Mouse (Mus musculus): ENCODE measurements at regions not wholly inside any gene's neighbourhood (a gene's known extent, or its start where the extent isn't known, plus 50 kb on each side); places are given as distances from the start of the nearest gene placed in this dataset.

DNA sequence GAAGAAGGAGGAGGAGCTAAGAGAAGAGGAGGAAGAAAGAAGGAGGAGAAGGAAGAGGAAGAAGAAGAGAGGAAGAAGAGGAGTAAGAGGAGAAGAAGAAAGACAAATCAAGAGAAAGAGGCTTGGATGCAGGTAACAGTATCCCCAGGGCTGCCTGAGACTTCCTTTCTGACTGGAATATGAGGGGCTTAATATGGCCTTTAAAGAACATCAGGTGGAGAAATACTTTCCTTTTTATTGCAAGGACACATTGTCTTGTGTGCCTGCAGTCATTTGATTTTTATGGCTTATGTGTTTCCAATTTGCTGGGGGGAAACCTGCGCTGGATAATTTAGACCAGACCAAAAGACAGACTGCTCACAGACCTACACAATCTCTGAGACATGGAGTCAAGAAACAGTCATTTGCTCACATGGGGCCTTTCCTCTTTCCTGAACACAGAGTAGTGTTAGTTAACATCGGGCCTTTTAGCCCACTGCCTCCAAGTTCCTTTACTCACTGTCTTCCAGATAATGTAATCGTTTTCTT, 308.8 kb upstream of the Tbc1d5 start:
- TF ChIP-seq CTCF (IDR thresholded peaks at IDR 0.05; ENCODE audit: insufficient read depth, low read depth, low read length): no peak
- TF ChIP-seq POLR2A (IDR thresholded peaks at IDR 0.05; ENCODE audit: insufficient read depth, low read depth, low read length): no peak
